Mouse (Mus musculus): ENCODE data around the gene Dnm1. TPM values are rescaled to one million over a fixed set of nuclear protein-coding genes. Genes with fewer than 3 reads are reported as not detected.

Dnm1 gene
- polyA plus RNA-seq, 1 experiment: 1,410 TPM

DNA sequence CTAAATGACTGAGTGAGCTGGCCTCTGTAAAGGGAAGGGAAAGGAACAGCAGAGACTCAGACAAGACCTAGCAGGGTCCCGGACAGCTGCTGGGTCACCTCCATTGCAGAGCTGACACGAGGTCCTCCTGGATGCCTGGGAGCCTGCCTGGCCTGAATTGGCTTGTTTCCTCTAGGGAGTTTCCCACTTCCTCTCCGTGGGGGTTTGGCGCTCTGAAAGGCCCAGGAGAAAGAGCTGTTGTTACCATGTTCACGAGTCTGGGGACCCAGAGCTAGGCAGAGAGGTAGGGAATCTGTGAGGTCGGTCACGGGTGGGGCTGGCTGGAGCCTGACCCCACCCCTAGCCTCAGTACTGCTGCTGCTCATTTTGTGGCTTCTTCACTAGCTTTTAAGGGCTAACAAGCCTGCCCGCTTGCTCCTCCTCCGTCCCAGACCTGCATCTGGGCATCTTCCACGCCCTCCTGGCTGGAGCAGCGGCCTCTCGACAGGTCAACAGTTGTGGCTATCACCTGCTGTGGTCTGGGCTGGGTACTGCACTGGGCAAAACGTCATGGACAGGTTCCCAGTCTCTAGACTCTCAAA lies 2.6 kb downstream of the Dnm1 start:
- 5% methylated on average over 13 of the region's 13 CpGs for WGBS
- no peaks in the 10 kb centered on the region for H3K27me3 ChIP-seq (ENCODE audit: control insufficient read depth, insufficient read depth, low read length)

DNA sequence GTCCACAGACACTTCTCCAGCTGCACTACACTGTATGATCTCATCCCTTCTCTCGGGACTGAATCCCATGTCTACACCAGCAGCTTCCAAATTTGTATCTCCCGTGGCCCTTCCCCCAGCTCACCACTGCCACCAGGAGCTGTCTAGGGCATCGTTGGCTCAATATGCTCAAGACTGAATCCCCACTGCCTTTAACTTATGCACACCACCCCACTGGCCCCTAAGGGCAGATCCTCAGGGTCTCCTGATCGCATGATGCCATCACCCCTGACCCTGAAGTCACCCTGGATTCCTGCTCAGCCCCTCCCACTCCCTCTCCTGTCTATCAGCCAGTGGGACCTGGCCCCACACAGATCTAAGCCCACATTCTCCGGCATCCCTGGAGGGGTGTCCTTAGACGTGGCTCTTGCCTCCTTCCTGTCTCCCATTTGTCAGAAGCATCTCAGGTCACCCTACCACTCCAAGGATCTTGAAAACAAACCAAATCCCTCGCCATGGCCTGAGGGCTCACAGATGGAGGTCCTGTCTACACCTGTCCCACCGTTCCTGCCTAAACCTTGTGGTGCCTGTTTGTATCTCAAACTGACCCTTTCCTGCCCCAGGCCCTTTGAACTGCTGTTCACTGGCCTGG lies 3.4 kb downstream of the Dnm1 start:
- 11% methylated on average over 8 of the region's 8 CpGs for WGBS
- Histone ChIP-seq H3K27me3 (ENCODE audit: control insufficient read depth, insufficient read depth, low read length) (no peaks in the 10 kb centered on the region), H3K27ac (ENCODE audit: insufficient read depth, low read length) (peak overlapping the region; percentile 100), H3K4me1 (ENCODE audit: control insufficient read depth, insufficient read depth, low read length) (peaks cover 40% of the 10 kb centered on the region), H3K4me3 (replicated peaks; ENCODE audit: insufficient read depth, low read depth, low read length) (peak overlapping the region; percentile 99)
- peak; percentile 56 to 71 for DNase-seq
- TF ChIP-seq CTCF (IDR thresholded peaks at IDR 0.05; ENCODE audit: borderline replicate concordance, insufficient read depth, low read depth, low read length) (no peak), POLR2A (IDR thresholded peaks at IDR 0.05; ENCODE audit: borderline replicate concordance, insufficient read depth, low read length) (0 out of 2 replicates have a peak, but pooled peaks have one; percentile 18)

More for the DNA sequence above, 2.6 kb downstream of the Dnm1 start:
- DNase-seq: peak; percentile 73 to 76
- Histone ChIP-seq H3K27ac (ENCODE audit: insufficient read depth, low read length) (peak overlapping the region; percentile 100), H3K4me3 (replicated peaks; ENCODE audit: insufficient read depth, low read depth, low read length) (peak overlapping the region; percentile 99), H3K4me1 (ENCODE audit: control insufficient read depth, insufficient read depth, low read length) (peaks cover 36% of the 10 kb centered on the region)
- TF ChIP-seq CTCF (IDR thresholded peaks at IDR 0.05; ENCODE audit: borderline replicate concordance, insufficient read depth, low read depth, low read length) (no peak), POLR2A (IDR thresholded peaks at IDR 0.05; ENCODE audit: borderline replicate concordance, insufficient read depth, low read length) (peak; percentile 29; the same call in 1 of the 2 replicates)

DNA sequence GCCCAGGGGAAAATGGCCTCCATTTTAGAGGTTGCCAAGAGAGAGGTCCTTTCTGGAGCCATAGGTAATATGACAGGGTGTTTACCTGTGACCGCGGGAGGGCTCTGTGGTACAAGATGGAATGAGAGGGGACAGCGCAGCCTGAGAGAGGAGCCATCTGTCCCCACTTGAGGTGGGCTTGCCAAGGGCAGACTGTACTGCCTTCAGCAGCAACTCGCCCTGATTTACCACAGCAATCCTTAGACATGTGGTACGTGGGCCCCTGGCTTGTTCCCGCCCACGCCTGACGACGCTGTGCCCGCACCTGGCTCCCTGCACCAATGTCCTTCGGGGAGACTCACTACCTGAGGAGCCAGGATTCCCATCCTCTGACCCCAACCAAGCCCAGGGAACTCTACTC lies 4.8 kb downstream of the Dnm1 start:
- Histone ChIP-seq H3K27me3 (ENCODE audit: control insufficient read depth, insufficient read depth, low read length) (no peaks in the 10 kb centered on the region), H3K4me1 (ENCODE audit: control insufficient read depth, insufficient read depth, low read length) (peaks cover 53% of the 10 kb centered on the region), H3K27ac (ENCODE audit: insufficient read depth, low read length) (peak overlapping the region; percentile 100), H3K4me3 (replicated peaks; ENCODE audit: insufficient read depth, low read depth, low read length) (peak overlapping the region; percentile 99)
- DNase-seq: peak; percentile 79 to 83
- 16% methylated on average over 11 of the region's 11 CpGs for WGBS
- TF ChIP-seq CTCF (IDR thresholded peaks at IDR 0.05; ENCODE audit: borderline replicate concordance, insufficient read depth, low read depth, low read length): 0 out of 2 replicates have a peak, but pooled peaks have one; percentile 1
- 0 out of 2 replicates have a peak, but pooled peaks have one; percentile 30 for TF ChIP-seq POLR2A (IDR thresholded peaks at IDR 0.05; ENCODE audit: borderline replicate concordance, insufficient read depth, low read length)

DNA sequence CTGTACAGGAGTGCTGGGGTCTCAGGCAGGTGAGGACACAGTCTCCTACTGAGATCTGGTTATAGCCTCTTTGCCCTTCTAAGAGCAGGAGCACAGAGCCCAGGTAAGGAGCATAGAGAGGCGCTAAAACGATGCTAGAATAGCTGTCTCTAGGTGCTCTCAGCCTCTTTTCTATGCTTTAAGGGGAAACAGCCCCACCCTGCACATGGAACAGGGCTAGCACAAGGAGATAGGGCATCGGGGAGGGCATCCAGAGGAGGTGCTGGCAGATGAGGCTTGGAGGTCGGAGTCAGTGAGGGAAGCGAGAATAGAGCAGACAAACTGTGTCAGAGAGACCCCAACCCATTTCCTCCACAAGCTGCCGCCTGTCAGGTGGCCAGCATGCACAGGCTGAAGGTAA lies 6.1 kb downstream of the Dnm1 start:
- Histone ChIP-seq H3K27me3 (ENCODE audit: control insufficient read depth, insufficient read depth, low read length) (no peaks in the 10 kb centered on the region), H3K4me1 (ENCODE audit: control insufficient read depth, insufficient read depth, low read length) (peaks cover 64% of the 10 kb centered on the region), H3K4me3 (replicated peaks; ENCODE audit: insufficient read depth, low read depth, low read length) (no peak overlapping the region), H3K27ac (ENCODE audit: insufficient read depth, low read length) (peak overlapping the region; percentile 100)
- DNase-seq: peak in 1 of 2 experiments; percentile 61
- TF ChIP-seq POLR2A (IDR thresholded peaks at IDR 0.05; ENCODE audit: borderline replicate concordance, insufficient read depth, low read length): no peak
- no peak for TF ChIP-seq CTCF (IDR thresholded peaks at IDR 0.05; ENCODE audit: borderline replicate concordance, insufficient read depth, low read depth, low read length)
- 25% methylated on average over 6 of the region's 6 CpGs for WGBS

GRCm38 (mm10) chr2:32344598-32345321 lies 8.4 kb downstream of the Dnm1 start:
- H3K4me1 ChIP-seq (ENCODE audit: control insufficient read depth, insufficient read depth, low read length): peaks cover 80% of the 10 kb centered on the region
- 32% methylated on average over 14 of the region's 14 CpGs for WGBS
- peak; percentile 47 to 58 for DNase-seq
- peak overlapping the region; percentile 98 for H3K27ac ChIP-seq (ENCODE audit: insufficient read depth, low read length)
- H3K4me3 ChIP-seq (replicated peaks; ENCODE audit: insufficient read depth, low read depth, low read length): peak overlapping the region; percentile 1
- TF ChIP-seq CTCF (IDR thresholded peaks at IDR 0.05; ENCODE audit: borderline replicate concordance, insufficient read depth, low read depth, low read length): no peak
- no peak for TF ChIP-seq POLR2A (IDR thresholded peaks at IDR 0.05; ENCODE audit: borderline replicate concordance, insufficient read depth, low read length)
- no peaks in the 10 kb centered on the region for H3K27me3 ChIP-seq (ENCODE audit: control insufficient read depth, insufficient read depth, low read length)

- WGBS: 7% methylated on average over 10 of the region's 10 CpGs
- TF ChIP-seq CTCF (IDR thresholded peaks at IDR 0.05; ENCODE audit: borderline replicate concordance, insufficient read depth, low read depth, low read length): no peak
- peak; percentile 16; the same call in 1 of the 2 replicates for TF ChIP-seq POLR2A (IDR thresholded peaks at IDR 0.05; ENCODE audit: borderline replicate concordance, insufficient read depth, low read length)
- peak overlapping the region; percentile 98 for H3K27ac ChIP-seq (ENCODE audit: insufficient read depth, low read length)
- DNase-seq: peak; percentile 98 to 99
- H3K27me3 ChIP-seq (ENCODE audit: control insufficient read depth, insufficient read depth, low read length): no peaks in the 10 kb centered on the region
- H3K4me1 ChIP-seq (ENCODE audit: control insufficient read depth, insufficient read depth, low read length): peaks cover 76% of the 10 kb centered on the region
- H3K4me3 ChIP-seq (replicated peaks; ENCODE audit: insufficient read depth, low read depth, low read length): no peak overlapping the region
These were observed 9.1 kb downstream of the Dnm1 start for GRCm38 (mm10) chr2:32344056-32344455.

DNA sequence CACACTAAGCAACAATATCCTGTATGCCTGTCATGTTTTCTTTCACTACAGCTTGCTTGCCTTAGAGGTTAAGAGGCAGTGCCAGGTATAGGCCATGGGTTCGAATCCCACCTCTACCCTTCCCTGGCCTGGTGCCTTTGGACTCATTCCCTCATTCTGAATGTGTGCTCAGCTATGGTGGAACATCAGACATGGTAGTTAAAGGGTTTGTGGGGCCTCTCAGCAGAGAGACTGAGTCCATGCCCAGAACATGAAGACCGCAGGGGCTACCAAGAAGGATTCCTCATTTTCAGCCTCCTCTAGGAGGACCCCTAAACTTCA lies 9.8 kb downstream of the Dnm1 start:
- Histone ChIP-seq H3K27me3 (ENCODE audit: control insufficient read depth, insufficient read depth, low read length) (no peaks in the 10 kb centered on the region), H3K4me3 (replicated peaks; ENCODE audit: insufficient read depth, low read depth, low read length) (no peak overlapping the region), H3K4me1 (ENCODE audit: control insufficient read depth, insufficient read depth, low read length) (peaks cover 69% of the 10 kb centered on the region), H3K27ac (ENCODE audit: insufficient read depth, low read length) (peak overlapping the region; percentile 92)
- TF ChIP-seq CTCF (IDR thresholded peaks at IDR 0.05; ENCODE audit: borderline replicate concordance, insufficient read depth, low read depth, low read length) (no peak), POLR2A (IDR thresholded peaks at IDR 0.05; ENCODE audit: borderline replicate concordance, insufficient read depth, low read length) (no peak)
- WGBS: 70% methylated on average over 2 of the region's 2 CpGs
- no peak for DNase-seq

Data from cerebellum, adult 2 months (tissue).